Mouse (Mus musculus) forebrain, embryonic 13.5 days (tissue): ENCODE results near the gene Rtn4rl2. TPM values are rescaled to one million over a fixed set of nuclear protein-coding genes. Genes with fewer than 3 reads are reported as not detected.

Experiments used
- microRNA-seq: library from miRNA; unstranded; fragments of <30 nt; microRNA quantifications from one replicate; pipeline ENCODE4, GENCODE M21; 2016
- polyA plus RNA-seq: library from polyadenylated mRNA; unstranded; fragments of >200 nt; fragmentation: Nextera tagmentation; extraction: Ambion mirVana; gene quantifications from 2 replicates; pipeline ENCODE4 v1.2.1, GENCODE M21; 2015

Gene Rtn4rl2
- polyA plus RNA-seq, 1 experiment from 2014 or later: 5.6 TPM

Small RNAs within 50 kb of the gene (microRNA-seq; reads per million reads assigned to microRNA genes)
- gene Gm24332: not detected

Other genes starting within 250 kb of the Rtn4rl2 start
- 31.6 and 32.8 TPM in 2 replicates for gene Ctnnd1, start 235.9 kb downstream of the Rtn4rl2 start, polyA plus RNA-seq
- gene Btbd18, start 227.6 kb downstream of the Rtn4rl2 start, polyA plus RNA-seq: 0.25 and 0.31 TPM in 2 replicates
- gene Selenoh, start 215.9 kb downstream of the Rtn4rl2 start, polyA plus RNA-seq: 418 and 438 TPM in 2 replicates
- not detected in 2 replicates for gene Gm28635, start 208.7 kb downstream of the Rtn4rl2 start, polyA plus RNA-seq
- 54.6 and 56.2 TPM in 2 replicates for gene Med19, start 208.3 kb downstream of the Rtn4rl2 start, polyA plus RNA-seq
- gene Tmx2, start 207.6 kb downstream of the Rtn4rl2 start, polyA plus RNA-seq: 179 and 199 TPM in 2 replicates
- 16.5 and 17.7 TPM in 2 replicates for gene Zdhhc5, start 171.5 kb downstream of the Rtn4rl2 start, polyA plus RNA-seq
- 35.9 and 36.1 TPM in 2 replicates for gene Clp1, start 159.4 kb downstream of the Rtn4rl2 start, polyA plus RNA-seq
- 18.2 and 19.5 TPM in 2 replicates for gene Ypel4, start 152.7 kb downstream of the Rtn4rl2 start, polyA plus RNA-seq
- gene Gm19426, start 143.1 kb downstream of the Rtn4rl2 start, polyA plus RNA-seq: 6.1 and 7.5 TPM in 2 replicates
- gene Serping1, start 111.3 kb downstream of the Rtn4rl2 start, polyA plus RNA-seq: 22.3 and 25.6 TPM in 2 replicates
- 19.1 and 21.1 TPM in 2 replicates for gene Ube2l6, start 87.9 kb downstream of the Rtn4rl2 start, polyA plus RNA-seq
- 0.09 TPM in 1 of 2 replicates, not detected in the other for gene Smtnl1, start 64.1 kb downstream of the Rtn4rl2 start, polyA plus RNA-seq
- gene Timm10, start 59.7 kb downstream of the Rtn4rl2 start, polyA plus RNA-seq: 58.0 and 62.5 TPM in 2 replicates
- 5.4 and 7.5 TPM in 2 replicates for gene Slc43a1, start 47.9 kb downstream of the Rtn4rl2 start, polyA plus RNA-seq
- gene Slc43a3, start 49.9 kb upstream of the Rtn4rl2 start, polyA plus RNA-seq: 5.9 and 6.6 TPM in 2 replicates
- gene Prg2, start 93.8 kb upstream of the Rtn4rl2 start, polyA plus RNA-seq: 0.44 TPM in 1 of 2 replicates, not detected in the other
- gene Prg3, start 101.5 kb upstream of the Rtn4rl2 start, polyA plus RNA-seq: not detected in 2 replicates
- 281 and 310 TPM in 2 replicates for gene Ssrp1, start 150.5 kb upstream of the Rtn4rl2 start, polyA plus RNA-seq
- 0.79 and 0.90 TPM in 2 replicates for gene P2rx3, start 150.8 kb upstream of the Rtn4rl2 start, polyA plus RNA-seq
- gene Tnks1bp1, start 161.3 kb upstream of the Rtn4rl2 start, polyA plus RNA-seq: 20.1 and 24.9 TPM in 2 replicates
- gene Aplnr, start 249.5 kb upstream of the Rtn4rl2 start, polyA plus RNA-seq: 20.0 and 21.7 TPM in 2 replicates